Mouse (Mus musculus): ENCODE measurements around the gene Dlg5.

- TF ChIP-seq EP300 (IDR thresholded peaks at IDR 0.05; ENCODE audit: insufficient read depth, low read depth, low read length) (no peak), CTCF (IDR thresholded peaks at IDR 0.05; ENCODE audit: low read depth, low read length) (no peak), POLR2A (IDR thresholded peaks at IDR 0.05; ENCODE audit: insufficient read depth, low read length) (no peak)
Observed at GRCm38 (mm10) chr14:24124171-24124570, 121.5 kb downstream of the Dlg5 start.

All from ES-Bruce4 (cell line).